Mouse (Mus musculus): ENCODE results near the gene Gm11937.
"Not testable (repeated sequence)": the region's sequence is repeated elsewhere in the genome, so short reads cannot be mapped to it uniquely, and the experiment has no call there.

Gene Gm11937

DNA sequence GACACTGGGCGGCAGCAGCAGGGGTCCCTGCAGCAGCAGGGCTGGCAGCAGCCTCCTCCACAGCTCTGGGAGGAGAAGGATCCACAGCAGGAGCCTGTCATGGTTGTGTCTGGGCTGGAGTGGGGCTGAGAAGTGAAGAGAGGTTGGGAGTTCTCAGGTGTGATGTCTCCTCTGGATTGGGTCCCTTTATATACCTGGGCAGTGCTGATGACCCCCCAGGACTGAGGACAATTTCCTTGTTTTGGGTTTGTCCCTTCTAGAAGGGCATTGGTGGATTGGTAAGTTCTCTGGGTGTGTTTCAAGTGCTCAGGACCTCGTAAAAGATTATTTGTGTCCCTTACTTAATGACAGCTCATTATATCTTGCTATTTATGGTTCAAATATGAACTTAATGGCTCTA, at the start of gene Gm11937:
TSS of gene Gm11937 (minus strand) at position 101 of the 400 bp plus-strand sequence.
- CTCF ChIA-PET, POLR2A ChIA-PET: not testable (repeated sequence)

DNA sequence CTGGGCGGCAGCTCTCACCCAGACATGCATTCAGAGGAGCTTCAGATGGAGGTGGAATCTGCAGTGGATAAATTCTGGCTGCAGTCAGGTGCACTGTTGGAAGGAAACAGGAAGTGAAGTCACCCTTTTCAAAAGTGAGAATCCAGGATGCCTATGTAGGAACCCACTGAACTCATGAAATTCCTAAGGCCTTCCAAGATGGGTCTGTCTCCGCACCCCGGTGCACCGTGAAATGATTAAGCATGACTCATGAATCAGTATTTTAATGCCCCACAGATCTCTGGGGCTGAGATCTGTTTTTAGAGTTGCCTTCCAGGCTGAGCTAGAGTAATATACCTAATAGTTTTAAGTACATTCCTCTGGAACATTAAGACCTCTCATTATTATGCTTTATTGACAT, 49.3 kb upstream of the Gm11937 start:
- ChIA-PET CTCF (interaction anchor here in 1 of 4 experiments (1.2 kb wide), 1 partner anchor 623 kb away, joined by 3 read pairs; no protein-coding TSS in a partner anchor), POLR2A (interaction anchor here in 1 of 4 experiments (0.5 kb wide), 1 partner anchor 352 kb away, joined by 3 read pairs; no protein-coding TSS in a partner anchor)

DNA sequence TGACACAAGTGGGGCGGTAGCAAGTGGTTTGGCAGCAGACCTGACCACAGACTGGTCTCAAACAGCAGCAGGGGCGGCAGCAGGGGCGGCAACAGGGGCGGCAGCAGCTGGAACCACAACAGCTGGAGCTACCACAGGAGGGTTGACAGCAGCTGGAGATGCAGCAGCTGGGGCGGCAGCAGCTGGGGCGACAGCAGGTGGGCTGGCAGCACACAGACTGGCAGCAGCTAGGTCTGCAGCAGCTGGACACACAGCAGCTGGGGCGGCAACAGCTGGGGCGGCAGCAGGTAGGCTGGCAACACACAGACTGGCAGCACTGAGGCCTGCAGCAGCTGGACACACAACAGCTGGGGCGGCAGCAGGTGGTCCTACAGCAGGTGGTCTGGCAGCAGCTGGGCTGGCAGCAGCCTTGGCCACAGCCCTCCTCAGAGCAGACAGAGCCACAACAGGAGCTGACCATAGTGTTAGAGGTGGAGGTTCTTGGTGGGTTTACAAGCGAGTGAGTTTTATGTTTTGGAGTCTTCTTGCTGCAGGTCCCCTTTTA, 48.5 kb upstream of the Gm11937 start, which contains the start of gene Gm11563:
TSS of gene Gm11563 (minus strand) at position 494 of the 544 bp plus-strand sequence.
- POLR2A ChIA-PET = interaction anchor here in 1 of 4 experiments (0.5 kb wide), 1 partner anchor 351 kb away, joined by 3 read pairs; no protein-coding TSS in a partner anchor
- CTCF ChIA-PET = interaction anchor here in 1 of 4 experiments (1.2 kb wide), 1 partner anchor 623 kb away, joined by 3 read pairs; no protein-coding TSS in a partner anchor

DNA sequence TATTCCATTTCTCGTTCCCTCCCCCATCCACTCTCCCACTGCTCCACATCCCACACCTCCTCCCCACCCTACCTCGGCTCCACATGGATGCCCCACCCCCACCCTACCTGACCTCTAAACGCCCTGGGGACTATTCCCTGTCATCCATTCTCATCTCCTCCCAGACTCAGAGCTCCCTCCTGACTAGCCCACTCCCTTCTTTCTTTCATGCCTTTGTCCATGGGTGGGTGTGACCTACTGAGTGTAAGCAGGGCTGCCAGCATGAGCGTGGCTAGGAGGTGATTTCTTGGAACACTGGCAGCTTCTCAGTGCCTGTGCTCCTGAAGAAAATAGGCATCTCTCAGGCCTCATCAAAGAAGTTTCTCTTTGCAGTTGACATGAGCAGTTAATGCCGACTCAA, 47.1 kb upstream of the Gm11937 start:
- POLR2A ChIA-PET = interaction anchor here in 1 of 4 experiments (0.6 kb wide), 1 partner anchor 719 kb away, joined by 3 read pairs; no protein-coding TSS in a partner anchor
- CTCF ChIA-PET = interaction anchor here in 3 of 4 experiments (0.6 to 1.0 kb wide), 3 partner anchors 83 to 624 kb away, joined by 3 read pairs; no protein-coding TSS in a partner anchor

- ChIA-PET CTCF (interaction anchor here in 1 of 4 experiments (0.5 kb wide), 1 partner anchor 9 kb away, joined by 3 read pairs; no protein-coding TSS in a partner anchor), POLR2A (no interaction called here)
Measured at GRCm38 (mm10) chr11:99650136-99650535, 40.1 kb upstream of the Gm11937 start, which contains the start of gene Gm11555. Gene Gm11555 (minus strand): TSS chr11:99650236.

DNA sequence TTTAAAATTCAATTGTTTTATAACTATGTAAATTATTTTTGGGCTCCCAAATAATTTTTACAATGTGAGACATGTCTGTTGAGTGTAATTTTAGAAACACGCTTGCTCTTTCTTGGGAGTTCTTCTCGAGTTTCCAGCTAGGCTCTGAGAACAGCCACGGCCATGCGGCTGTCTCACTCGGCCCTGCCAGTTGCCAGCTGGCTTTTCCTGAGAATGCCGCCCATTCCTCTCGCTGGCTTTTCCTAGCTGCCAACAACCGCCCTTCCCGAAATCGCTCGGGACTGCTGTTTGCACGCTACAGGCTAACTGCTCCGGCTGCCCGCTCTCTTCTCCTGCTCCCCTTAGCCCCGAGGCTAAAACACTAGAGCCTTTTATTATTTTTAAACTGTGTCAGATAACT, 36.5 kb upstream of the Gm11937 start:
- ChIA-PET CTCF (interaction anchor here in 1 of 4 experiments (0.7 kb wide), 1 partner anchor 336 kb away, joined by 3 read pairs; no protein-coding TSS in a partner anchor), POLR2A (no interaction called here)

DNA sequence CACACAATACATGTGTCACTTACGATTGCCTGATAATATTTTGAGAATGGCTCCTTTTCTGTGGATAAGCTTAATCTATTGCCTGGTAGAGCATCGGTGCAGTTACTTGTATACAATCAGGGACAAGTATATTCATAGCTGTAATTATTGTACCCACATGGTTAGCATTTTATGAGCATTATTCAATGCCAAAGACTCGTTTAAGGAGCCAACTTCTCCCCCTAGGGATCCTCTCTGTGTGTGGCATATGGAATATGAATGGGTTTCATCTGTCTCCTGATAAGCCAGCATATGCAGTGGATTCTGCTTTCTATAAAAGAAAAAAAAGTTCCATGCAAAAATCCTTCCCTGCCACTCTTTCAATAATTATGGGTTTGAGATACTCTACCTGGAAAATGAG, 34.4 kb upstream of the Gm11937 start:
- CTCF ChIA-PET = no interaction called here
- POLR2A ChIA-PET = no interaction called here

GRCm38 (mm10) chr11:99643635-99644139, 33.7 kb upstream of the Gm11937 start, which contains the start of gene Krtap4-7:
Gene Krtap4-7 (minus strand): TSS chr11:99644089.
- POLR2A ChIA-PET = interaction anchor here in 1 of 4 experiments (0.6 kb wide), 1 partner anchor 14 kb away, joined by 3 read pairs; no protein-coding TSS in a partner anchor
- CTCF ChIA-PET = not testable (repeated sequence)

DNA sequence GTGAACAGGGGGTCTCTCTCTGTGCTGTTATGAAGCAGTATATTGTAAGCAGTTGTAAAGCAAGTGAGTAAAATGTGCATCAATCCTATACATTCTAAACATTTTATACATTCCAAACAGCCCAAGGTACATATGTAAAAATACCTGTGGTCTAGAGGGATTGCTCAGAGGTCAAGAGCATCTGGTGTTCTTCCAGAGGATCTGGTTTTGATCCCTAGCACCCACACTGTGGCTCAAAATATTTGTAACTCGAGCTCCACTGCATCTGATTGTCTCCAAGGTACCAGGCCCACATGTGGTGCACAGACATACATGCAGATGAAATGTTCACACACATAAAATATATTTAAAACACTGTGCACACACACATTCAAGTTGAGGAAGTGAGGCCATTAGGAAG, 30.9 kb upstream of the Gm11937 start:
- POLR2A ChIA-PET = no interaction called here
- CTCF ChIA-PET = no interaction called here

- ChIA-PET POLR2A (no interaction called here), CTCF (no interaction called here)
Measured at GRCm38 (mm10) chr11:99637086-99637485, 27.1 kb upstream of the Gm11937 start.

DNA sequence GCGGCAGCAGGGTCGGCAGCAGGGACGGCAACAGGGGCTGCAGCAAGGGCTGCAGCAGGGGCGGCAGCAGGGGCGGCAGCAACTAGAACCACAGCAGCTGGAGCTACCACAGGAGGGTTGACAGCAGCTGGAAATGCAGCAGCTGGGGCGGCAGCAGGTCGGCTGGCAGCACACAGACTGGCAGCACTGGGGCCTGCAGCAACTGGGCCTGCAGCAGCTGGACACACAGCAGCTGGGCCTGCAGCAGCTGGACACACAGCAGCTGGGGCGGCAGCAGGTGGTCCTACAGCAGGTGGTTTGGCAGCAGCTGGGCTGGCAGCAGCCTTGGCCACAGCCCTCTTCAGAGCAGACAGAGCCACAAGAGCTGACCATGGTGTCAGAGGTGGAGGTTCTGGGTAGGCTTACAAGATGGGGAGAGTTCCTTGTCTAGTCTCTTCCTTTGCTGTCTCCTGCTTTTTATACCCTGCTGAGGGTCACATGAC, 24.7 kb upstream of the Gm11937 start, which contains the start of gene Krtap4-2:
TSS of gene Krtap4-2 (minus strand) at position 432 of the 482 bp plus-strand sequence.
- CTCF ChIA-PET = no interaction called here
- POLR2A ChIA-PET = no interaction called here

GRCm38 (mm10) chr11:99633293-99633692, 23.3 kb upstream of the Gm11937 start:
- ChIA-PET CTCF (no interaction called here), POLR2A (interaction anchor here in 1 of 4 experiments (0.6 kb wide), 1 partner anchor 40 kb away, joined by 14 read pairs; no protein-coding TSS in a partner anchor)

- CTCF ChIA-PET = no interaction called here
- POLR2A ChIA-PET = no interaction called here
Measured at GRCm38 (mm10) chr11:99630890-99631289, 20.9 kb upstream of the Gm11937 start.

- ChIA-PET POLR2A (no interaction called here), CTCF (no interaction called here)
Measured at GRCm38 (mm10) chr11:99628138-99628537, 18.1 kb upstream of the Gm11937 start, which contains the start of gene Krtap4-1. Gene Krtap4-1 (minus strand): TSS chr11:99628238.

- CTCF ChIA-PET = no interaction called here
Measured at GRCm38 (mm10) chr11:99620335-99620734, 10.3 kb upstream of the Gm11937 start, which contains the start of gene Gm11562. Gene Gm11562 (minus strand): TSS chr11:99620435.

GRCm38 (mm10) chr11:99614796-99615363, 4.9 kb upstream of the Gm11937 start, which contains the start of gene Krtap2-4:
Gene Krtap2-4 (minus strand): TSS chr11:99614846.
- ChIA-PET POLR2A (no interaction called here), CTCF (no interaction called here)

More at GRCm38 (mm10) chr11:99620335-99620734, 10.3 kb upstream of the Gm11937 start, which contains the start of gene Gm11562:
- POLR2A ChIA-PET = no interaction called here

DNA sequence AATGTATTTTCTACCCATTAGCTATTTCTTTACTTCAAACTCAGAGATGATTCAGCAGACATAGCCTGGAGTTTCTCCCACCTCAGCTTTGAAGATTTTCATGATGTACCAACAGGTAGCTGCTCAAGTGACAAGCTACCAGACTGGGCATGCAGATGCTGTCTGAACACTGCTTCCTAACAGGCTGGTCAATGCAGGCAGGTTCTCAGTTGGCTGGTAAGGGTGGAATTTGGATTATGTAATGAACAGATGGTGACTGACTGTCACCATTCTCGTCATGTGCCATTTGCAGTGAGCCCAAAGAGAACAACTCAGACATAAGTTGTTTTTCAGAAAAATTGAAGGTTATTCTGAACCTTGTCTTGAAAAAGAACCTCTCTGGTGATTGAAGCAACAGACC, 863 bp downstream of the Gm11937 start:
- ChIA-PET CTCF (no interaction called here), POLR2A (no interaction called here)

DNA sequence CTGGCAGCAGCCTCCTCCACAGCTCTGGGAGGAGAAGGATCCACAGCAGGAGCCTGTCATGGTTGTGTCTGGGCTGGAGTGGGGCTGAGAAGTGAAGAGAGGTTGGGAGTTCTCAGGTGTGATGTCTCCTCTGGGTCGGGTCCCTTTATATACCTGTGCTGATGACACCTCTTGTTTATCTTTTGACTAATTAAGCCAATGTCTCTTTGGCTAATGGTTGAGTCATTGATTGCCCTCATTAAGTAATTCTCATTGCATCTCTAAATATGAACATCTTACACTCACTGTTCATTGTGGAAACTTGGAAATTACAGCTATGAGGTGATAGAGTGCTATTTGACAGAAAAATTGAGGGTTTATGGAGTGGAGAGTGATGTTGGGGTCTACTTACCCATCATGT, 6.8 kb downstream of the Gm11937 start, which contains the start of gene Gm11938:
TSS of gene Gm11938 (minus strand) at position 101 of the 400 bp plus-strand sequence.
- CTCF ChIA-PET = interaction anchor here in 1 of 4 experiments (1.1 kb wide), 1 partner anchor 29 kb away, joined by 3 read pairs; no protein-coding TSS in a partner anchor
- POLR2A ChIA-PET = not testable (repeated sequence)

- POLR2A ChIA-PET = not testable (repeated sequence)
- CTCF ChIA-PET = interaction anchor here in 2 of 4 experiments (0.5 to 0.8 kb wide), 2 partner anchors 23 to 24 kb away, joined by 3 to 5 read pairs; no protein-coding TSS in a partner anchor
Measured at GRCm38 (mm10) chr11:99597742-99598141, 12.2 kb downstream of the Gm11937 start, which contains the start of gene Krtap9-3. Gene Krtap9-3 (minus strand): TSS chr11:99598105.

DNA sequence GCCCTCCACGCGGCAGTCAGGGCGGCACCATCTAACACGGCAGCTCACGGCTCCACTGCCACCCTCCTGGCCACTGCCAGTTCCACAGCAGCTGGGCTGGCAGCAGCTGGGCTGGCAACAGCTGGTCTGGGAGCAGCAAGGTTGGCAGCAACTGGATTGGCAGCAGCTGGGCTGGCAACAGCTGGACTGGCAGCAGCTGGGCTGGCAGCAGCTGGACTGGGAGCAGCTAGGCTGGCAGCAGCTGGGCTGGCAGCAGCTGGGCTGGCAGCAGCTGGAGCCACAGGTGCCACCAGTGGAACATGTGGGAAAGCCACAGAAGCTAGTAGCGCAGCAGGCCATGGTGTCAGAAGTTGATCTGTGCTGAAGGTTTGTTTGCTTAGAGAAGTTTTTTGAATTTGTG, 19.0 kb downstream of the Gm11937 start, which contains the start of gene Krtap1-3:
TSS of gene Krtap1-3 (minus strand) at position 359 of the 400 bp plus-strand sequence.
- POLR2A ChIA-PET = no interaction called here
- CTCF ChIA-PET = interaction anchor here in 2 of 4 experiments (0.5 to 2.1 kb wide), 2 partner anchors 17 kb away, joined by 7 to 9 read pairs; no protein-coding TSS in a partner anchor
